Mouse (Mus musculus): ENCODE measurements around the gene Trub2.

GRCm38 (mm10) chr2:29716691-29717090, 71.6 kb downstream of the Trub2 start:
- TF ChIP-seq E2F4 (IDR thresholded peaks at IDR 0.05; ENCODE audit: insufficient read depth) (no peak), MAX (IDR thresholded peaks at IDR 0.05; ENCODE audit: low read depth) (no peak), MYOD1 (IDR thresholded peaks at IDR 0.05; ENCODE audit: control insufficient read depth in 1 of 3, insufficient read length in 2 of 3, low read depth in 2 of 3) (peak in 2 of 3 experiments; percentile 45 to 72), USF1 (IDR thresholded peaks at IDR 0.05; ENCODE audit: low read depth) (no peak), SRF (IDR thresholded peaks at IDR 0.05; ENCODE audit: control insufficient read depth, insufficient read length, low read depth) (no peak), POLR2AphosphoS2 (IDR thresholded peaks at IDR 0.05; ENCODE audit: insufficient read length, low read depth) (no peak), TCF12 (IDR thresholded peaks at IDR 0.05; ENCODE audit: insufficient read depth, poor library complexity, severe bottlenecking) (peak; percentile 32), TCF3 (IDR thresholded peaks at IDR 0.05; ENCODE audit: insufficient read length, low read depth) (no peak), POLR2A (IDR thresholded peaks at IDR 0.05; ENCODE audit: insufficient read length, low read depth) (no peak), REST (IDR thresholded peaks at IDR 0.05; ENCODE audit: insufficient read depth, insufficient read length) (no peak), MYOG (IDR thresholded peaks at IDR 0.05; ENCODE audit: control insufficient read depth in 1 of 3, insufficient read depth in 1 of 3, insufficient read length in 2 of 3, low read depth in 2 of 3) (peak in 2 of 3 experiments; percentile 42 to 76), CEBPB (IDR thresholded peaks at IDR 0.05; ENCODE audit: insufficient read depth, poor library complexity, severe bottlenecking) (no peak)
